Mouse (Mus musculus): Measurements from ENCODE around the gene Sucnr1.
"Not testable (repeated sequence)": the region's sequence is repeated elsewhere in the genome, so short reads cannot be mapped to it uniquely, and the experiment has no call there.

Sucnr1 gene

DNA sequence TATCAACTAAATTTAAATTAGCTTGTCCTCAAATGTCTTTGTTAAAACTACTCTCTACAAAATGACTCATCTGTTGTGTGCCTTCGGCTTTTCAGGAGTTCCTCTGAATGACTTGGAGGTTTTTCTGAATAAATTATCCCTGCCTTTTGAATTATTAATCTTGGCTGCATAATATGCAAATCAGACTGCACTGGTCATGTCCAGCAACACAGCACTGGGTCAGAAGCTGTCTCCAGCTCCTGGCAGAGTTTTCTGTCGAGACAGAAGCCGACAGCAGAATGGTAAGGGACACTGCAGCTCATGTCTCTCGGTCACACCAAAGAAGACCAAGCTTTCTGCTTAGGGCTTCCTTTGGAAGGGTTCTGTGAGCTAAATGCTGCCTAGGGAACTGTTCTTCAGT lies at the start of gene Sucnr1:
Sucnr1 (plus strand) TSS at position 222 of the 400 bp plus-strand sequence.
- DNase-seq (ENCODE audit: low read depth, low spot score), result no peak

DNA sequence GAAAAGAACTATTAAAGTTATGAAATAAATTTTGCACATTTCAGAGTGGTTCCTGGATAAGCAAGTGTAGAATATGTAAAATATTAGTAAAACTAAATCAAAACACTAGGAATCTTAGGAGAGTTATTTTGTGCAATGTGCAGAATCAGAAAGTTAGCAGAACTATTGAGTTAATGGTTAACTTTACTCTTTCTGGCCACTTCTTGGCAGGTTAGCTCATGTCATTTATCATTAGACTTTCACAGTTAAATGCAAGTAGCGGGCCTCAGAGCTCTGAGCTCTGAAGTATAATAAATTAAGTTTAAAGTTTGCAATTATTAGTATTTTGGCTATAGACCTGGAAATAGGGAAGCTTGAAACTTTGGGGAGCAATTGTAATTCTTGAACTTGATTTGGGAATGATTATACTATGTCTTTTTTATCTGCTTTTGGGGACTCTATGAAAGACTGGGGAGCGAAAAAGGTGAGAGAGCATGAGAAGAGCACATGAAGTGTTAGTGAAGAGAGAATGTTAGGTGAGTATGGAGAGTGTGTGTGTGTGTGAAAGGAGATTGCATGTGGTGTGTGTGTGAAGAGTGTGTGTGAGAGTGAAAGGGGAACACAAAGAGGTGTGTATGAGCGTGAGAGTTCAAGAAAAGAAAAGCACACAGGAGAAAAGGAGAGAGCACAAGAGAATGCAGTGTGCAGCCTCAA lies 35.3 kb upstream of the Sucnr1 start:
- DNase-seq (ENCODE audit: low read depth, low spot score), result no peak

DNA sequence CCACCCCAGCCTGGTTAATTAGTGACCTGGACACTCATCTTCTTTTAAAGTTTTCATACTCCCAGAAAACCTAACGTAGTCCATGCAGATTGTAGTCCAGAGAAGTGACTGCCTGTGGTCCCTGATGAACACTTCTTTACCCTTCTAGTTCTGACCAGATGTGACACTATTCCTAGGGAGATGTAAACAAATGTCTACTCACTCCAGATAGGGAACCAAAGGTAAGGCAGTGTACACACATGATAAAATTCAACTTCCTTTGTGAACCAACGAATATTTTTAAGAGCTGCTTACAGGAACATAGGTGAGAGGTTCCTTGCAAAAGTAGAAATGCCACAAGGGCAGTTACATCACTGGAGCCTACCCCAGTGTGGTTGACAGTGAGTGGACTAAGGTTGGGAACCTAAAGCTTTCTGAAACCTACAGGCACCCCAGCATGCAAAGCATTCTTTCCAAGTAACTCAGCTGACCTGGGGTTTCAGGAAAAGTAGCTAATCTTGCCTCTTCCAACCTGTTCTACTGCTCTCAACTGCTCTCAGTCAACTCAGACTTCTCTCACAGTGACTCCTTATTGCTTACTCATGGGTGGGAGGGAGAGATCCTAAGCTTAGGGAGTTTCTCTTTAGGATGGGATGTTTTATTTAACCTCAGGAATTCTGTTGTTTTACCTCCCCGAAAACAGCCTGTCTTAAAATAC lies 28.3 kb upstream of the Sucnr1 start:
- DNase-seq (ENCODE audit: low read depth, low spot score), result no peak

DNA sequence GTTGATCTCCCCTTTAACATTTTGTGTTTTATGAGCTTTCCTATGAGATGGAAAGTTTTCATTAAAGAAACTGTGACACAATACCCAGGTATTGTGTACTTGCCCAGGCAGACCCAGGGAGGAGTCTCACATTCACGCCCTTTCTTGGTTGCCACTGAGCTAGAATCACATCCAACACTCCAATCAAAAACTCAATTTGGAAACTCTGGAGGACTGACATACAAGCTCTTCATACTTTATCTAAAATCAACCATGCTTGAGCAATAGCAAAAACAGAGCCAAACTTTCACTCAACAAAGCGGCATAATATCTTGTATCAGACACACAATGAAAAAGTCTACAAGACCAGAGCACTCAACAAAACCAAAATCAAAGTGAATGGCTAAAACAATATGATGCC lies 27.7 kb upstream of the Sucnr1 start:
- no peak for DNase-seq (ENCODE audit: low read depth, low spot score)

DNA sequence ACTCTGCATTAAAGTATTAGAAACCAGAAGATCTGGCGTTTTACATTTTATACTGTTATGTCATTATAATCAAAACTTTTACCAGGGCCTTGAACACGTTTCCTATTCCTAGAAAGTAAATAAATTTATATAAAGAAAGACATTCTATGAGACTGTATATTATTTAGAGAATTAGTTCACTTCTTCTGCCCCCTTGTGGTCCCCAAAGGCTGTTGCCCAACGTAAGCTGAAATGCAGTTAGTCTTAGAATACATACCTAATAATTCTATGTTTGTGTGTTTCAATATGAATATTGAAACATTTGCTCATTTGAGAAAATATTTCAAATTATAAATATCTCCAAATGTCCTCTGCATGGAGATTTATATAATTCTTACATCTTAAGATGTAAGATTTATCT lies 25.2 kb upstream of the Sucnr1 start:
- DNase-seq (ENCODE audit: low read depth, low spot score), result peak; percentile 70

DNA sequence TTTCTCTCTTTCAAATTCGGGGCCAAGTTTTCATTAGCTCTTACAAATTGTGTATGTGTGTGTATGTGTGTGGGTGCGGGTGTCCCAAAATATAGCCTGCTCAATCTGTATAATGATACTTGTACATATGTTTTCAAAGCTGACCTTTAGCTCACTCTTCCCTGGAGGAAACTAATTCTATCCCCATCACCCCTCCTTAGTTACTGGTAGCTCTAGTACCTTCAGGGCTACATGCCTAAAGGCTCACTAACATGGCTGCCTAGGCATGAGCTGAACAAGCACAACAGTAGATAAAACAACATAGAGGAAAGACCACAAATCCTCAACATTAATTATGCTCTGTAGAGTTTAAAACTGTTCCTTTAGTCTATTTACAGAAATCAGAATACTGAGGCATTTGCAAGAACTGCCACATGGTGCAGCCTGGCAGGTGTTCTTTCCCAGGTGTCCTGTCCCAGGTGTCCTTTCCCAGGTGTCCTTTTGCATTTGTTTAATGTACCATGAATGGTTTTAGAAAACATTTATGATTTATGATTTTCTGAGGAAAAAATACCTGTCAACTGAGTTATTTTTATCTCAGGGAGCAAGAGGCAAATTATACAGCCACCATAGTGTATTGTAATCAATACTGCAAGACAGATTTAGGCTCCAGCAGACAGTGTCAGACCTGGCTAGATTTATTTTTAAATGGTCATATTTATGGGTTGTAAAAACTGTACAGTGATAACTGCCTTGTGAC lies 24.4 kb upstream of the Sucnr1 start:
- no peak for DNase-seq (ENCODE audit: low read depth, low spot score)

DNA sequence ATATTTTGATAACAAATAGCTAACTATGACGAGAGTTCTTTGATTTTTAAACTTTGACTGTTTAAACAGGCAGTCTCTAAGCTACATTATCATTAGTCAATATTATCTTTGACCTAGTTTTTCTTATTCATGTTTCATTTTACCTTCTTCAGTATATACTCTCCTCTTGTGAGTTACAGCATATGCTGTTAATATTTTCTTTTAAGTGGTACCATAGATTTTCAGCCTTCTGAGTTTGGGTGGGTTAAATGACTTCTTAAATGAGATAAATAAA lies 23.9 kb upstream of the Sucnr1 start:
- DNase-seq (ENCODE audit: low read depth, low spot score), result no peak

DNA sequence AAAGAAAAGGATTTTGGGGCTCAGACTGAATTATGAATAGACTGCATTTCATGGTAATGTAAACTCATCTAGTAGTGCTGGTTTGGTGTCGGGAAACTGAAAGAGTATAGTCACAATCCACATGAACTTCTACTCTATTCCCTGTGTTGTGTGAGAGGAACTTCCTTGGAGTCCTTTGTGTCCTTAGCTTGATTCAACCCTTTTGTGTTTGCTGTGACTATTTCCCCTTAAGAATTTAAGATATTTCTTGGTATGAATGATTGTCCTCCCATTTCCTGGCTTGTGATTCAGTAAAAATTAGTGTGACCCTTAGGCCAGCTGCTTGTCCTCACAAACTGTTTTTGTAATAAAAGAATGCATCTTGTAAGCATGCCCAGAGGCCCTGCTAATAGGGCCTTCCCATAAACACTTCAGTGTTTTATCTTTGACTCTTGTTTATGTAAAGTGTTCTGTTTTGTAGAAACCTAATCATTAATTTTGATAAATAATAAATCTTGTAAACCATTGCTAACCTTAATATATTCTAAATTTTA lies 2.7 kb upstream of the Sucnr1 start:
- no peak for DNase-seq (ENCODE audit: low read depth, low spot score)

DNA sequence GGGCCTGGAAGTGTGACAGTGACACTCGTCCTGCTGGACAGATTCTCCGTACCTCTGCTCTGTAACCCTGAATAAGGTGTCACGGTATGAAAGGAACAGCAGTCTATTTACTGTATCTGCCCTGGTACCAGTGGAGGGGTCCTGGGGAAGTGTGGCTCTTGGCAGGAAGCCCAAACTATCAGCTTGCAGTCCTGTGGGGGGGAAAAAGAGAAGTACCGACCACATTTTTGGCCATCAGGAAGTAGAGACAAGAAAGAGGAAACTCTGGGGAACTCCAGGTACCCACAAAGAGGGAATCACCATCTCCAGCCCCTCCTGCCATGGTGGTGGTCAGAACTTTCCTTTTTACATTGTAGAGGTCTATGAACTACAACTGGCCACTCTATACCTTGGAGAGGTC lies 1.1 kb upstream of the Sucnr1 start:
- DNase-seq (ENCODE audit: low read depth, low spot score), result no peak

DNA sequence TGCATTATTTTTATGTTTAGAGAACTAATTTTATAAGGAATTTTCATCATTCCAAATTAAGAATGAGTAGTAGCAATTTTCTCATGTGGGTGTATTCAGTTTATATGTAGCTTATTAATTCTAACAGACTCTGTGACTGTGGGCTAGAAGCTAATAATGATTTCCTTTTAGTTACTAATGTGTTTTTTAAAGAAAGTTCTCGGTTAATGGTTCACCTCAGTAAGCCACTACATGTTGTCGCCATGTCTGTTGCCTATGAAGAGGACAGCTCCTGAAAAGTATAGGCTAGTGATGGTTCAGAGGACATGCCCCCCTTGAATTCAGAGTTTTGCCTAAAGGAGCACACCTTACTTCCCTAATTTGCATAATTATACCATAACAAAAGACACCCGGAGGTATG lies 1.1 kb downstream of the Sucnr1 start:
- no peak for DNase-seq (ENCODE audit: low read depth, low spot score)

DNA sequence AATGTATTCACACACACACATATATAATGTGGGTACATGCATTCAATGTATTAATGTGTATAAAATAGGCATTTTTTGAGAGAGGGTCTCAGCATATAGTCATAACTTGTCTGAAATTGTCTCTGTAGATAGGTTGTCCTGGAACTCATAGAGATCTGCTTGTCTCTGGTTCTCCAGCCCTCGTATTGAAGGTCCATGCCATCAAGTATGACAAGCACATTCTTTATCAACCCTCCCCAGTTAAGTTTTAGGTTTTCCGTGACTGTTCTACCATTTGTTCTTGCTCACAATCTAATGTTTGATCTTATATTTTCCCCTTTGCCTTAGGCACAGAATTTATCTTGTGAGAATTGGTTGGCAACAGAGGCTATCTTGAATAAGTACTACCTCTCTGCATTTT lies 4.1 kb downstream of the Sucnr1 start:
- DNase-seq (ENCODE audit: low read depth, low spot score), result no peak

DNA sequence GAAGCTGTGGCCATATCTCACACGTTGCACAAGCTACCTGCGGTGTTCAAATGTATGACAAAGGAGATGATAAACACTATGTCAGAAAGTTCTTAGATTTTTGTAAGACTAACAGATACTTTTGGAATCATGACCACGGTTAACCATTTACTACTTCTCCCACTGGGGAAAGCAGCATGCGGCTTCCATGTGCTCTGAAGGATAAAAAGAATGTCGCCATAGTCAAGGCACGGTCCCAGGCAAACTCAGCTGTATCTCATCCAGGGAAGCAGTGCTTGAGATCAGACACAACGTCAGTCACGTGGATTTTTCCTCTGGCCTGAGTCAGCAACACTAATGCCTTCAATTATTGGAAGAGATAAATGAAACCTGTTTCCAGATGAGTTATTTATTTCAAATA lies 9.7 kb downstream of the Sucnr1 start:
- DNase-seq (ENCODE audit: low read depth, low spot score), result no peak

DNA sequence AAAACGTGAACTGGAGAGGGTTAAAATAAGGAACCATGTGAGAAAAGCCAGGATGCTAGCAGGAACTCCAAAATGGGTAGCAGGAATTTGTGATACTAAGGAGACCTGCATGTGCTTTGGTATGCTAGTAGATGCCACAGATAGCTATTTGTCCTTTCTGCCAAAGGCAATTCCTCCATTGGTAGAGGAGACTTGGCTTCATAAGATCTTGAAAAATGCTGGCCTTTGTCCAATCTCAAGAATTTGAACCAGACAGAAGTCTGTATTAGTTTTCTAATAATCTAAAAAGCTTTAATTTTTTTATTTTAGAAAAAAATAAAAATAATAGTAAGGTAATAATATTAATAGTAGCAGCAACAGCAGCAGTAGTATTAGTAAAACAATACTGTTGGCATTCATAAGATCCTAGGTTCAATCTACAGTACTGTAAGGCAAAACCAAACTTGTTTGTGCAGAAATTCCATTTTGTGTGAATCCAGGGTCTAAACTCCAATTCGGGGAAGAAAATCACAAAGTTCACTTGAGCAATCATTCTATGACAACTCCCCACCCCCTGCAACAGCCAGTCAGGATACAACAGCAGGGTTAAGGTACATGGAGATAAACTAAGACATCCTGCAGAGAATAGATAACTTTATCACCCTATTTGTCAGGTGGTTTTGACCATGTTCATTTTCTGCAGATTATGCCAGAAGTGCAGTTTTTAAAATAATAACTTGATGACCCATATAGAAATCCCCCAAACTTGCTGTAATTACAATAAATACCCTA lies 12.9 kb downstream of the Sucnr1 start:
- DNase-seq (ENCODE audit: low read depth, low spot score), result no peak

DNA sequence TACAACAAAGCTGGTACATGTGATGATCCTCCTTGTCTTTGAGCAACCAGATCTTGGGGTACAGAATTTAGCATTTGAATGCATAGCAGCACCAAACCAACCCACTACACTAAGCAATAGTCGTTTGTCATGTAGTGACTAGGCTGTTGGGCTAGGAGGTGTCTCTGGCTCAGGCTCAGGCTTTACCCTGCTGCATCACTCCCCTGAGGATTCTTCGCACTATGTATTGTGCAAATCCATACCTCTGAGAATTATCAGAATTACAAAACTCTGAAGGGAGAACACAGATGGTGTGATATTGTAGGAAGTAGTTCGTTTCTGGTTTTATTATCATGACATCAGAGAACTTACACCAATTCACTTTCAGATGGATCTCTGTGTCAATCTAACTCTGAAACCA lies 15.3 kb downstream of the Sucnr1 start:
- no peak for DNase-seq (ENCODE audit: low read depth, low spot score)

DNA sequence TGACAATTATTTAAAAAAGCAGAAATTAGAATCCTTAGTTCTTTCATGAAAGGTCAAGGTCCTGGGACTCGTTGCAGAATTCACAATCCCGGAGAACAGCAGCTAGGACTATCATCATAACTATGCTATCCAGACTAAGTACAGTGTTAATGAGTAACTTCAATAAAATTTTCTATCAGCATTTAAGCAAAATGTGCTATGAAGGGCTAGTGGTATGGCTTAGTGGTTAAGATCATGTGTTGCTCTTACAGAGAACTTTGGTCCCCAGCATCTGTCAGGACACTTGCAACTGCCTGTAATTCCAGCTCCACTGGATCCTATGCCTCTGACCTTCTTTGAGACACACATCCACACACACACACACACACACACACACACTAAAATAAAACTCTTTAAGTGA lies 15.8 kb downstream of the Sucnr1 start:
- no peak for DNase-seq (ENCODE audit: low read depth, low spot score)

DNA sequence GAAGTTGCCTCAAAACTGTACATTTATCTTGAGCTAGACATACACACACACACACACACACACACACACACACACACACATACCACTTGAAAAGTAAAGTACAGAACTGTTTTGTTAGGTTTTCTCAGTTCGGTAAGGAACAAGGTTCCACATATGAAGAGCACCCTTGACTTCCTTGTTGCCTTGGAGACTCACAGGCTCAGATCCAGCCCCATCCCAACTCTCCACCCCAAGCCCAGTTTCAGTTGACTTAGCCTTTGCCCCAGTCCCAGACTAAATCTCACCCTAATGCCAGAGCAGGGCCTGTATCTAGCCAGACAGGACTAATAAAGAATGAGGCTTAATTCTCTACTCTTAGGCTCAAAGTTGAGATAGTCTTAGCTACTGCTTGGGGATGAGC lies 16.9 kb downstream of the Sucnr1 start:
- no peak for DNase-seq (ENCODE audit: low read depth, low spot score)

DNA sequence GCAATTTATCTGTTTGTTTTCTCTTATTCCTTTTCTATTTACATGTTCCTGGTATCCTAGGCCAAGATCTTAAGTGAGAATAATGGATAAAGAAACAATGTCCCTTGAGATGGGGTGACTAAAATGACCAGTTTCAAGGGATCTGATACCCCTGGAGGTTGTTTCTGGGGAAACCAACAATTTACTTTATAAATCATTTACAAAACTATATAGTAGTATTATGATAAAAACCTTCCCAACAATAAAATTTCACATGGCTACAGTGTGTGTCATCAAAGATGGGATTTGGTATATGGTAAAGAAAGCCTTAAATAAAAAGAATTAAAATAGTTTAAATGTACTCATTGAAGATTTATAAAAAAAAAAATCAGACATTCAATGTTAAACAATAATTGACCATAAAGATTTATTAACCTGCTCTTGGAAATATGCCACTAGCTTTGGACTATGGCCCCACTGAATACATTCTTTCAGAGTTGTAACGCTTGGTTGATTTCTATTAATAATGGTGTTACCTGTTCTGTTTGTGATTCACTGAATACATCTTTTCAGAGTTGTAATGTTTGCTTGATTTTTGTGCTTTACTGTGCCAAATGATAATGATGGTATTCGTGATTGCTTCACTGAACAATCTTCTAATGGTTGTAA lies 22.9 kb downstream of the Sucnr1 start:
- DNase-seq (ENCODE audit: low read depth, low spot score), result no peak

DNA sequence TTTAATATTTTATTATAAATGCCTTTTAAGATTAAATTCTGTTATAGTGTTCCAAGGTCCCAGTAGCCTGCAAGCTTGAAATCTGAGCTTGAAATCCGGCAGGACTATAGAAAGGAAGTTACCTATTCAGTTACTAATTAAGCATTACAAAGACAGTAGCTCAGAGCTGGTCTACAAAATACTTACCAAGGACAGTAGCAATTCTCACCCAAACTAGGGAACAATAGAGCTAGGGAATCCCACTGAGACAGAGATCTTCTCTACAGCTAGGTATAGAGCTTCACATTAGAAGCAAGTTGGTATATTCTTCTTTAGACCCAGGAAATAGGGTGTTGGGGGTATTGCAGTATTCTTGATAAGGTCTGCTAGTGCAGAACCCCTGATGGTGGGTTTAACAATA lies 24.8 kb downstream of the Sucnr1 start:
- not testable (repeated sequence) for DNase-seq (ENCODE audit: low read depth, low spot score)

DNA sequence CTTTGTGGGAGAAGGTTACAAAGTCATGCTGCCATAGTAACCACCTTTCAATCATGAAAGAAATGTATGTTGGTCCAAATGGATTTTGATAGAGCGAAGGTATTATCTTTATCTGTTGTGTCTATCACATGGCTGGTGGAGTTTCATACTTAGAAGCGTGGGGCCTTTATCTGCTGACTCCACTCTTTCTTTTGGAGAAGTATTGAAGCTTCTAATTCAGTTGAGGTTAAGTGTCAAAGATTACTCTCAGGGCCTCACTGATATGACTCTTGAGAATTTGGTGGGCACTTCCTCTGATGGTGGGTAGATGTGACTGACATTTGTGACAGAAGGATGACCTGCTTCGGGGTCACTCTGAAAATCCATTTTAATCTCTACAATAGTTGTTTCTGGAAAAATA lies 26.1 kb downstream of the Sucnr1 start:
- DNase-seq (ENCODE audit: low read depth, low spot score), result no peak

DNA sequence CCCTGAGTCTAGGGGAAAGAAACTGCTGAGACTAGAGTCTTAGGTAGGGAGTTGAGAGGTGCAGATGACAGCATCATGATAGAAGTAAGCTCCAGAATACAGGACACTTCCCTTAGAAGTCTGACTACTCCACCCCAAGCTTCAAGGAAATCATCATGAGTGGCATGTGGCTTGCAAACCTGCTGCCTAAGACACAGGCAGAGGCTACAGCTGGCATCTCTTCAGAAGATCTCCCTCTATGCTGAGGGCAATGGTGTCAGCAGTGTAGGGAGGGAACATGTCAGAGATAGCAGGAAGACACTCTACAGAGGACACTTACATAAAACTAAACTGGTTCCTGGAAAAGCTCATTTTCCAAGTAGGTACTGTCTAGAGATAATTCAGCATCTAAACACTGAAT lies 27.1 kb downstream of the Sucnr1 start:
- DNase-seq (ENCODE audit: low read depth, low spot score), result no peak

DNA sequence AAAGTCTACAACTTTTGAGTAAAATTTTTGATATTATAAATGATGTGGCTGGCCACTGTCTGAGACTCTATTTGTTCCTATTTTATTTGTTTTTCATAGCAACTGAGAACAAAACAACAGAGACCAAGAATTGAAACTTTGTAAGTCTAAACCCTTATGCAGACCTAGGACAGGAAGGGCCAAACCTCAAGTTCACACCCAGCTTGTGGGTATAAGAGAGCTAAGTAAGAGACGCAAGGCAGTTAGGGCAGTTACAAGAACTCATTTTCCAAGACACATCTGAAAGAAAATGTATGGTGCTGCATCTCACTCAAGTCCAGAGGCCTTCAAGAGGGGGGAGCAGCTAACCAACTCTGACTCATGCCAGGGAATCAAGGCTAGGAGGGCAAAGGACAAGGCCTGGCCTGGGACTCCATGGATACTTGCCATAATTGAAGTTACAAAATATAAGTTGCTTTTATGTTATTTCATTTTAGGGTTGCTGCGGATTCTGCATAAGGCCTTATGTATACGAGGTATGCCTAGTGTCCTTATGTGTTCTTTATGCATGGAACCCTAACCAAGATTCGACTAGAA lies 29.6 kb downstream of the Sucnr1 start:
- no peak for DNase-seq (ENCODE audit: low read depth, low spot score)
